Mouse (Mus musculus) large intestine, adult 2 months (tissue): ENCODE measurements around the gene Tmprss4. TPM values are rescaled to one million over a fixed set of nuclear protein-coding genes. Genes with fewer than 3 reads are reported as not detected.

ENCODE experiments used
- DNase-seq: peaks from one replicate; pipeline ENCODE4 v3.0.0-alpha.2; 2012; ENCODE audit warnings: low read depth, low spot score
- WGBS: fragments of 180-500 bp; shearing (Covaris S2); methylation state at CpG from one replicate; pipeline ENCODE4 v1.1.7; 2018; 5-methylcytosine and 5-hydroxymethylcytosine counted together
- polyA plus RNA-seq: library from polyadenylated mRNA; depleted of rRNA; stranded (reverse); fragments of >200 nt; gene quantifications from 2 replicates; pipeline ENCODE4 v1.2.3, GENCODE M21; 2012; rRNA removed

Tmprss4 gene
- polyA plus RNA-seq: 147 and 155 TPM in 2 replicates

DNA sequence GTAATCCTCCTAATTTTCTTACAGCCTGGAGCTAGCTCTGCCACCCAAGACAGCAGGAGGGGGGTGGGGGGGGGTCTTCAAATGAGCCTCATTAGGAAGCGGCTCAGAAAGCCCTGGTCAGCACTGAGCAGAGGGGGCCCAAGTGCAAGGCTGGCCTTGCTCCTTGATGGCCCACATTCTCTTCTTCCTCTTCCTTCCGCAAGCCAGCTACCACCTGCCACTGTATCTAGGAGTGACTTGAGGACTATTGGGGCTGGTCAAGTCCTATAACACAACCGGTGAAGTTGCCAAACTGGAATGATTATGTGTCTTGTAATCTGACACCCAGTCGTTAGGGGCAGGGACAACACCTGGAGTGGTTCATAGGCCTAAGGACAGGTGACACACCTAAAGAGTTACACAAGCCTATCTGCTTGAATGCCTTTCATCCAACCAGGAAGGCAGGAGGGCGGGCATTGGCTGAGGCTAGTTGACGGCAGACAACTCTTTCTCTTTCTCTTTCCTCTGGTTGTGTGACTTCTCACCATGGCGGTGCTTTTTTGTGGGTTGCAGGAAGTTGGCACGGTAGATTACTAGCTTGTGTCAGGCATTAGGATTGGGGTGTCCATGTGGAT is at the start of gene Tmprss4:
Gene Tmprss4 (minus strand): TSS at position 296 of the 614 bp plus-strand sequence.
- peak; percentile 96 for DNase-seq
- 23% methylated on average over 8 of the region's 8 CpGs for WGBS

DNA sequence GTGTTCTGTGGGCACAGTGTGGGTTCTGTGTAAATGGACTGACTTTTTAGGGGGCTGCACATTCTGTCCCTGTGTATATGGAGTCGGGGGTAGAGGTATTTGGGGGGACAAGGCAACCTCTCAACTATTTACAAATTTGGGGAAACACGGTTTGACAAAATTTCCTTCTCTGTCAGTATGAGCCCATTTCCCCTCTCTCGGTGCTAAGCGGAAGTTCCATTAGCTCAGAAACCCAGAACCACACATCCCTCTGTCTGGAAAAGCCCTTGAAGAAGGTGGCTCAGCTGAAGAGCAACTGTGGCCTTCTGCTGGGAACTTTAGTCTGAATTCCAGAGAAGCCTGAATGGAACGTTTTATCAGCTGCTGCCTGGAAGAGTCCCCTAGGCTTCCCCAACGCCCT is 48.5 kb upstream of the Tmprss4 start:
- no peak for DNase-seq
- 62% methylated on average over 6 of the region's 6 CpGs for WGBS

DNA sequence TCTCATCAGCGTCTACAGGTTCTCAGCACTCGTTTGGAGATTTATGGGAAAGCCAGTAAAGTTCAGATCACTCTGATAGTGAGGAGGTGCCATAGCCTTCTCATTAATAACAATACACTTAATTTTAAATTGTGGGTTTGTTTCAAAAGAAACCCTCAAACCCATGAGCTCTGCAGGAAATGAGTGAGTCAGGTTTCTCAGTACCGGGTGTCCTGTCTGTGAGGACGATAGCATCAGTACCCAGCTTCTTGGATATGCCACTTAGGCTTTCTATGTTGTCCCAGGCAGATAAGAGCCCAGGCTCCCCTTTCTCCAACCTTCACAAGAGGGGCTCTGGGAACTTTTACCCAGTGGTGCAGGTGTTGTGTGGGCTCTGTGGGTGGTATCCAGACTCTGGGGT is 48.1 kb upstream of the Tmprss4 start:
- DNase-seq: no peak
- 63% methylated on average over 4 of the region's 4 CpGs for WGBS

DNA sequence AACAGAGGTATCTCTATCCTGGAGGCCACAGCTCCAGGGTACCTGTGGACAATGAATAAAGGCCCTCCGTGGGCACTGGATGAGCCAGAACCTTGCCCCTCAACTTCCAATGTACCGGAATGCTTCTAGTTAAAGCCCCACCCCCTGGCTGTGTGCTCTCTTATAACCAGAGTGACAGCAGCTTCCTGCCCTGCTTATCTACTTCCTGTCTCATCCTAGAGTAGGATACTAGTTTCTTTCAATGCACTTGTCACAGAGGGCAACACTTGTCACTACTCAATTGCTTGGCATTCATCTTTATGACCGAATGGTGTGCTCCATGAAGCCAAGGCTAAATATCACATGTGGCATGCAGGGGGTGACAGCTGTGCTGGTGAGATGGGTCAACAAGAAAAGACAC is 47.4 kb upstream of the Tmprss4 start:
- no peak for DNase-seq
- 67% methylated on average over 3 of the region's 3 CpGs for WGBS

DNA sequence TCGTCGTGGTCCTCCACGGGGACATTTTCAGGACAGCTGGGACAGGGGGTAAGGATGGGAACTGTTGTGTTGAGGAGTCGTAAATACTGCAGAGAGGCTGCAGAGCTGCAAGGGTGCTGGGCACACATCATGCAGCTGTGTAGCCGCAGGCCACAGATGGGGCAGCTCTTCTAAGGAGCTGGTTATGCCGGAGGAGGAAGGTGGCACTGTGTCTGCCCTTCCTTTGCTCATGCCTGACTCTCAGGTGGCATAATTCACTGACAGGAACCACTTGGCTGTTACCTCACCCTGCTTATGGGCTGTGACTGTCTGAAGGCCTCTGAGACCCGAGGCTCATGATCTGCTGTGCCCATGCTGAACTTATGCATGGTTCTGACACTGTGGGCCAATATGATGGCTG is 46.4 kb upstream of the Tmprss4 start:
- 86% methylated on average over 7 of the region's 7 CpGs for WGBS
- no peak for DNase-seq

DNA sequence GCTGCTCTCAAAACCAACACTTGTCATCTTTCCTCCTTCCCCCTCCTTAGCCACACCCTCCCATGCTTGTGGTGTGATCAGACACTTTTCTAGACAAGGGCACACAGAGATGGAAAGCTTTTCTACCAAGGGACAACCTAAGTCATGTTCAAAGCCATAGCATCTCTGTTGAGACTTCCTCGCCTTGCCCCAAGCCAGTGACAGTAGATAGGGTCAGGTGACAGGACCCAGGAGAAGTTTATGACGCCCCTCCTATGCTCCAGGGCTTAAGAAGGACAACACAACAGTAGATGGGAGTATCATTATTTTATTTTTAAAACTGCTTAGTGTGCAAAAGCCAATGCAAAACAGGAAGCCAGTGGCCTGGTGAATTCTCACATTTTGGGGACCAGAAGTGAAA is 43.6 kb upstream of the Tmprss4 start:
- WGBS: 53% methylated on average over 2 of the region's 2 CpGs
- no peak for DNase-seq

DNA sequence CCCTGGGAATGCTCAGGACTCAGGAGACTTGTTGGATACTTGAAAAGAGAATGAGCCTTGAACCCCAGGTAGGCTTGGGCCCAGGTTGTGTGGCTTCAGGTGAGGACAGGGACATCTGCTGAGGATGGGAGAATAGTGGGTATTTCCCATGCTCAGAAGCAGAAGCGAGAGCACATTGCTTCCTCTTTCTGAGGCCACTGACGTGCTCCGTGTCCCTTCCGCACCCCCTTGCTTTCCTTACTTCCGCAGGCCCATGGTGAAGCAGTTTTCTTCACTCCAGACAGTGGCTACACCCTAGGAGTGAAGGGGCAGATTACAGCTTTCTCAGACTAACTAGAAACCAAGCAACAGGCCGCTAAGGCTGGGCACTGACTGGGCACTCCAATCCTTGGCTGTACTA is 42.2 kb upstream of the Tmprss4 start:
- no peak for DNase-seq
- WGBS: 86% methylated on average over 6 of the region's 6 CpGs

DNA sequence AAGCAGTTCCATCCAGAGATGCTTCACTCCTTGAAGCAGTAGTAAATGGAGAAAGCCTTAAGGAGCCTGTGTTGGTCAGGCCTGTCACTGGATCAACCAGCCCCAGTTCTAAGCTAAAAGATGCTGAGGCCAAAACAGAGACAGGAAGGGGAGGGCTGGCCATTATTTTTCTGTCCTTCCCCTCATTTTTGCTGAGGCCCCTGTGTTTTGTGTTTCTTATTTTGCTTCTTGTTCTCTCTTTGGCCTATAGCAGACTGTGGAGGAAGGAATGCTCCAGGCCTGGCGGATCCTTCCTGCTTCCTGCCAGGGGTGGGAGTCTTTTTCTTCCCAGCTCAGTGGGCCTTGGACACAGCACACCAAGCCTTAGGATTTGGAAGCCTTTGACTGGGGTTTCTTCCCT is 41.5 kb upstream of the Tmprss4 start:
- DNase-seq: no peak
- WGBS: 77% methylated on average over 1 of the region's 1 CpGs

DNA sequence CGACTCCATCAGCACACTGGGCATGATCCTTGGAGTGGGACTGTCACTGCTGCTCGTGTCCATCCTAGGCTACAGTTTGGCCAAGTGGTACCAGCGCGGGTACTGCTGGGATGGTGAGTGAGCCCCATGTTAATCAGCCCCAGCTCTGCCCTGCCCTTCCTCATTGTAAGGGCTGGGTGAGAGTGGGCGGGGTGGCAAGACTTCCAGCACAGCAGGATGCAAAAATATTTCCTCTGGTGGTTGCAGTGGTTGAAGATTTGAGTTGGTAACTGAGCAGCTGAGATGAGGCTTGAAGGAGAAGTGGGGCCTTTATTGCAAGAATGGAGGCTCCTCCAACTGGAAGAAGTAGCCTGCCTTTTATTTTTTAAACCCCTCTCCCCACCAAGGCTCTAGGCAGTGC is 37.5 kb upstream of the Tmprss4 start:
- DNase-seq: no peak
- 62% methylated on average over 5 of the region's 5 CpGs for WGBS

DNA sequence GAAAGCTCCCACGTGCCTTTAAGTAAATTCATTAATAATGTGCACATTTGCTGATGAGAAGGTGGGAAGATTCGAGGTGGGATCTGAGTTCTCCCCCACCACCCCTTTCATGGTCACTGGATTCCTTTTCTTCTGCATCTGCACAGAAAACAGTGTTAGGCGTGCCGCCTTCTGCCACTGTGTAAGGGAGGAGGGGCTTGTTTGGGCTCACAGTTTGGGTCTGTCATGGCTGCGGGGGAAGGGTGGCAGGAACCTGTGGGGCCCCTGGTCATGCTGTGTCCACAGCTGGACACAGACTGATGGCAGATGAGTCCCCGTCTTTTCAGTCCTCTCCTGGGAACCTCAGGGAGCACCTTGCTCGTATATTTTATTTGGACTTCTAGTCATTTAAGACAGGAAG is 32.9 kb upstream of the Tmprss4 start:
- no peak for DNase-seq
- 59% methylated on average over 7 of the region's 7 CpGs for WGBS

DNA sequence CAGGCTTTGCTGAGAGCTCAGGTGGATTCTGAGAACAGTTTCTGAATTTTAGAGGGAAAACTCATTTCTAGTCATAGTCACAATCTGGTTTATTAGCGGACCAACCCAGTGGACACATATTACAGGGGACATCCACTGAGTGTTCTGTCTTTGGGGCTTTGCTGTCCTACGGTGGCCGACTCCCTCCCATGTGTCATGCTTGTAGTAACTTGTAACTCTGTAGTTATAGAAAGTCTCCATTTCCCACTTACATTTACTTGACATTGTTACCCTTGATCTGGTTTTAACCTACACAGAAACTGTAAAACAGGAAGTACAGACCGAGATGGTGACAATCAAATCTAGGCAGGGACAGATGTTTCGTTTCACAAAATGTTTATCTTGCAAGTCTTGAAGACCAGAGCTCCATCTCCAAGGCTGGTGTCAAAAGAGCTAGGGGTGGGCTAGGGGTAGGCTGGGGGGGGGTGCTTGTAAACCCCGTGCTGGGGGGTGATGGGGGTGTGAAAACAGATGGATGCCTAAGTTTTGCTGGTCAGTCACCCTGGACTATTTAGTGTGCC is 31.9 kb upstream of the Tmprss4 start:
- 57% methylated on average over 6 of the region's 6 CpGs for WGBS
- DNase-seq: no peak

DNA sequence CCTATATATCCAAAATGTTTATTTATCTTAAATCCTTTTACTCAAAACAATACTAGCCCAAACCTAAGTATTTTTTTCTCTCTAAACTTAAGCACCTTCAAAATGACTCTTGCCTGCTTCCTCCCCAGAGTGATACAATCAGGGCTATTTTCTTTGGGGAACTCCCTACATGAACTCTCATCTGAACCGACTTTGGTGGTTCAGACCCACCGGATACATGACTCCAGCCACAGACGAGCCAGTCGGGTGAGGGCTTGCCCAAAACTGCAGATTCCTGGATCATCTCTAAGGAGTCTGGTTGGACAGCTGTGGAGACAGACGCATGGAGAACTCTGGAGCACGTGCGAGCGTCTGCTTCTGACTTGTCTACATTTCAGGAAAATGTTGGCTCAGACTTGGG is 25.5 kb upstream of the Tmprss4 start:
- DNase-seq: no peak
- 73% methylated on average over 8 of the region's 8 CpGs for WGBS

DNA sequence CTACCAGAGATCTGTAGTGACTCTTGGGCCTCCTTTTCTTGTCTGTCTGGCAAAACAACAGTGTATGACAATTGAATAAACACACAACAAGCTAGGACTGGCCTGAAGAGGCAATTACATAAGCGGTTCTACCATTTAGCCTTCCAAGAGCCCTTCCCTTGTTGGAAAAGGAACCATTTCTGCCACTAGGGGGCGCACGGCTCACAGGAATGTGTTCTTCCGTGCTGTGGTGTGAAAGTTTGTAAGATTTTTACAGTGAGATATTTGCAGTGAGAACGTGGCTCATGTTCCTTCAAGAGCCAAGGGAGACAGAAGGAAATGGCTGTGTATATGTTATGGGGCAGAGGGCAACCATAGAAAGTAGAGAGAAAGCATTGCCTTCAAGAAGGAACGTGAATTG is 17.7 kb upstream of the Tmprss4 start:
- WGBS: 7% methylated on average over 6 of the region's 6 CpGs
- DNase-seq: no peak

DNA sequence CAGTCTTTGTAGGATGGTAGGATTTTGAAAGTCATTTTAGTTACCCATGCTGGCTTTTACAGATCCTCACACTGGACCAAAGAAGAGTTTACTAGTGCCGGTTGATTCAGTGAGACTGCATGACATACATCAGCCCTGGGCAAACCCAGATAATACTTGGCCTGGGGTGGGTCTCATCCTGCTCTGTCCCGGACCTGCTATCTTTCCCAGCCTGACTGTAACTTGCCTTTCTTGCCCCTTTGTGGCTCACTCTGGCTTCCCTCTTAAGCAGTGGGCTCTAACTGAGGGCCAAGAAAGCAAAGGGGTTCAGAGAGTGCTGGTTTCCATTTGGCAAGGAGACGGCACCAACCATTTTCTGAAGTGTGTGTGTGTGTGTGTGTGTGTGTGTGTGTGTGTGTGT is 15.8 kb upstream of the Tmprss4 start:
- 86% methylated on average over 3 of the region's 3 CpGs for WGBS
- no peak for DNase-seq

DNA sequence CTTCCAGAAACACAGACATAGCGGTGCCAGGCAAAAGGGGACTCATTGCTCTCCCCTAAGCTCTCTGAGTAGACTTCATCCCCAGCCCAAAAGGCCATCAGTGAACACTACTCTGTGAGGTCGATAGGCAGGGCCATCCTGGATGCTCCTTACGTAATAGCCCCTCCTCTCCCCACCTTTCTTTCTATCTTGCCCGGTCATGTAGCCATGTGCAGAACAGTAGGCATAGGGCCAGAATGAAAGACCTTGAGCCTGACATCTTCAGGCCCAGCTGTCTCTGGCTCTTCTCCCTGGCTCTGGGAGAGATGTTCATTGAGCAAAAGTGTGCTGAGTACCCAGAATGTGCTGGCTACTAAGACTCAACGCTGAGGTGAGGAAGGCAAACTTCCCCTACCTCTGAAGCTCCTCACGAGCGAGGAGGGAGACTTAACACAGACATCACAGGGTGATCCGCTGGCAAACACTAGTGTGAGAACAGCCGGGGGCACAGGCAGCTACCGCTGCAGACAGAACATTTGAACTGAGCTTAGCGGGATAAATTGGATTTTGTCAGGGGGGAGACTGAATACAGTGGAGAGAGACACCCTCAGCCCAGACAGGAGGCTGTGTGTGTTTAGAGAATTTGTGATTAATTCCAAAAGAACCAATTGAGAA is 11.8 kb upstream of the Tmprss4 start:
- WGBS: 73% methylated on average over 11 of the region's 11 CpGs
- no peak for DNase-seq

DNA sequence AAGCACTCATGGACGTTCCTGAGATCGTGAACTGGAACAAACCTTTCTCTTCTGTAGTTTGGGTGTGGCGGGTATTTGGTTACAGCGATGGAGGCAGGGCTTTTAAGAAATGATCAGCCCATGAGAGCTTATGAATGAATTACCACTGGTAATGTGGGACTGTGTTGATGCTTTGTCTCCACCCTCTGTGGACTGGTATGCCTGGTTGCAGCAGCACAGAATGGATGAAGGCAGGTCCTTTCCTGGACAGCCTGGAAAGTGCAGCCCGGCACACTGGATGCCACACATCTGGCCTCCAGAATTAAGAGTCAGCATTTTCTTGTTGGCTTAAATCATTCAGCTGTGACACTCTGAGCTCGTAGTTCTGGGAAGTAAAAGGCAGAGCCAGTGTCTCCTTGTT is 8.1 kb upstream of the Tmprss4 start:
- no peak for DNase-seq
- WGBS: 40% methylated on average over 6 of the region's 6 CpGs

DNA sequence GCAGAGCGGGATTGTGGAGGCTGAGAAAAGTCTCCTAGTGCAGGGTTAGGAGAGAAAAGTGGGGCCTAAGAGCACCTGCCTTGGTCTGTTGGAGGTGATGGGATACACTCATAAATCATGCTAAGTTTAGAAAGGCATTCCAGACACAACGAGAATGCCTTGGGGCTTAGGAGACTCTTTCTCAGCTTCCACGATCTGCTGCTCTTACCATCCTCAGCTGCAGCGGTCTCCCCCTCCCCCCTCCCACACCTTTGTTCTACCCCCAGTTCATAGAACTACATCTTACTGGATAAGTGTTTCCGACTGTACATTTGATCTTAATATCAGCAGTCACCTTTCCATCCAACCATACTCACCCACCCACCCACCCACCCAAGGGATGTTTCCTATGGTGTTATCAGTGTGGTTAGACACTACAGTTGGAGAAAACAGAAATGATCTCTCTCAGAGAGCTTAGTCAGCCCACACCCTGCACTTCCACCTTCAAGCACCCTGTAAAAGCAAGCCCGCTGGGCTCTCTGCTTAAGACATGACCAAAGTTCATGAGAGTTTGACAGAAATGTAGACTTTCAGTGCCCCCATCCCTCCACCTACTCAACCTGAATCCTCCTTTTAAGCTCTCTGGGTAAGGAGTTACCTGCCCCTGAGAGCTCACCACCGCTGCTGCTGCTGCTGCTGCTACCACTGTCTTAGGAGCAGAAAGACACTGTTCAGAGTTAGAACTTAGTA is 3.3 kb upstream of the Tmprss4 start:
- WGBS: 81% methylated on average over 7 of the region's 7 CpGs
- DNase-seq: no peak

DNA sequence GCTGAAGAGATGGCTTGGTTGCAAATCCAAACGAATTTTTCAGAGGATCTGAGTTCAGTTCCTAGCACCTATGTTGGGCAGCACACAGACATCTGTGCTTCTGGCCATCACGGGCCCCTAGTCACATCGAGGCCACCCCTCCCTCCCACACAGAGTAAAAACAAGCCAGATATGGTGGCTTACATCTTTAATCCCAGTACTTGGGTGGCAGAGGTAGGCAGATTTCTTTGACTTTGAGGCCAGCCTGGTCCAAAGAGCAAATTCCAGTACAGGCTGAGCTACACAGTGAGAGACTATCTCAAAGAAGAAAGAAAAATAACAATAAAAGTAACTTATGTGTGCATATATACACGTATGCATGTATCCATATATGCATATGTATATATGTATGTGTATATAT is 2.2 kb upstream of the Tmprss4 start:
- 72% methylated on average over 4 of the region's 4 CpGs for WGBS
- DNase-seq: no peak

DNA sequence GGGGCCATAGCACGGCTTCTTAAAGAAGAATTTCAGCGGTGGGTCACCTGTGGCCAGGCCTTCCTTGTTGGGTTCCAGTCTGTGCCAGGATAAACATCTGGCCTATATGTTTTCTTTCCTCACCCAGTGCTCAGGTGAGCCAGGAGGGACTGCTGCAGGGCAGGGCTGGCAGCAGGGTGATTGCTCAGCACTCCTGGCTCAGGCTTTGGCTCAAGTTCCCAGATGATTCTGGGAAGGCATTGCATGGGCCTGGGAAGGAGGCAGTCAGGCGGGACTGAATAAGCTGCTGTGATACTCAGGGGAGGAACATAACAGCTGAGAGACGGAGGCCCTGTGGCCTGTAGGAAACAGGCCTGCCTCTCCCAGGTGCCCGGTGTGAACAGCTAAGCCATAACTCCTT is 1.3 kb upstream of the Tmprss4 start:
- no peak for DNase-seq

DNA sequence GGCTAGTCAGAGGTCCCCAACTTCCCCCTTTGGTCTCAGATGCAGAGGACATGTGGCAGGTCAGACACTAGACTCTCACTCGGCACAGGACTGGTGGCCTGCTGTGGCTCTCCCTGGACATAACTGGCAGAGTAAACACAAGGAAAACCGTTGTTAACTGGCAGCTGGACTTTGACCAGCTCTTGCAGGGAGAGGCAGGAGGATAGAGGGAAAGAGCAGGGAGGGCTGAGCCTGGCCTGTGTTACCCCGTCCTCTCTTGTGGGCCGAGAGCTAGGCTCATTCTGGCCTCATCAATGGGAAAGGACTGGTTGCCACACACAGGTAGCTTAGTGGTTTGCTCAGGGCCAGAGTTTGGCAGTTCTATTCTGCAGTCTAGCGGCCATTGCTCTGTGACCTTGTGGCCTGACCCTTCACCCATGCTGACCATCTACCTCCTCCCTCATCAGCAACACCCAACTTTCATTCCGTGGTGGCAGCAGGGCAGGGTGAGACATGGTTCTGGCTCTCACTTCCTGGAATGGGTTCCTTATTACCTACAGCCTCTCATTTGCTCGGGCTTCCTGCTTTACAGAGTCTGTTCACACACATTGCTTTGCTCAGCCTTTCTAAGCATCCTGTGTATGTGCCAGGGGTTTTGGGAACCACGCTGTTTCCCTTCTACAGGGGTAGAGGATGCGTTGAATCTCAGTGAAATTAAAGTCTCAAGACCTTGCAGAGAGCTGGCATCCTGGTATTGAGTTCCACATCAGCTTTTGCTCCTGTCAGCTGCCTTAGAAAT is 1.7 kb downstream of the Tmprss4 start:
- 18% methylated on average over 9 of the region's 9 CpGs for WGBS
- DNase-seq: no peak

More for the DNA sequence above, 1.3 kb upstream of the Tmprss4 start:
- 24% methylated on average over 5 of the region's 5 CpGs for WGBS
